Mouse (Mus musculus): ENCODE measurements around the gene Tulp2. TPM values are rescaled to one million over a fixed set of nuclear protein-coding genes. Genes with fewer than 3 reads are reported as not detected.
A peak's percentile ranks its signal among the peaks of the same experiment; 100 is the strongest.

The Tulp2 gene
- polyA plus RNA-seq, 1 experiment from 2014 or later: 3.2 TPM

GRCm38 (mm10) chr7:45567112-45567779 is 85.6 kb downstream of the Tulp2 start:
- H3K9me3 ChIP-seq (ENCODE audit: control insufficient read depth, low read length): no peaks in the 10 kb centered on the region
- H3K4me1 ChIP-seq (replicated peaks; ENCODE audit: control insufficient read depth, insufficient read depth, low read length): peaks cover 47% of the 10 kb centered on the region
- H3K4me2 ChIP-seq: peak overlapping the region; percentile 79
- DNase-seq (ENCODE audit: low spot score) (no peak), ATAC-seq (replicated peaks; ENCODE audit: low FRiP score) (no peak)
- H3K27ac ChIP-seq (ENCODE audit: low read depth, low read length): peak overlapping the region; percentile 95
- no peaks in the 10 kb centered on the region for H3K27me3 ChIP-seq (replicated peaks; ENCODE audit: control insufficient read depth, insufficient read depth, low read length)
- H3K4me3 ChIP-seq (ENCODE audit: low read depth, low read length): peak overlapping the region; percentile 43; the same call in 1 of the 2 replicates
- no peaks in the 10 kb centered on the region for H3K36me3 ChIP-seq (ENCODE audit: control insufficient read depth, insufficient read depth, low read length)
- H3K9ac ChIP-seq (ENCODE audit: low read depth, low read length): peak overlapping the region; percentile 67; the same call in 1 of the 2 replicates
- 72% methylated on average over 8 of the region's 8 CpGs for WGBS

GRCm38 (mm10) chr7:45567780-45568516 is 86.3 kb downstream of the Tulp2 start:
- peak overlapping the region; percentile 79 for H3K4me2 ChIP-seq
- ATAC-seq (replicated peaks; ENCODE audit: low FRiP score): peak; percentile 94
- WGBS: under 1% methylated on average over 24 of the region's 24 CpGs
- no peaks in the 10 kb centered on the region for H3K9me3 ChIP-seq (ENCODE audit: control insufficient read depth, low read length)
- H3K4me3 ChIP-seq (ENCODE audit: low read depth, low read length): peak overlapping the region; percentile 43
- no peaks in the 10 kb centered on the region for H3K27me3 ChIP-seq (replicated peaks; ENCODE audit: control insufficient read depth, insufficient read depth, low read length)
- H3K9ac ChIP-seq (ENCODE audit: low read depth, low read length): peak overlapping the region; percentile 67
- peak overlapping the region; percentile 95 for H3K27ac ChIP-seq (ENCODE audit: low read depth, low read length)
- no peaks in the 10 kb centered on the region for H3K36me3 ChIP-seq (ENCODE audit: control insufficient read depth, insufficient read depth, low read length)
- DNase-seq (ENCODE audit: low spot score): peak; percentile 94
- H3K4me1 ChIP-seq (replicated peaks; ENCODE audit: control insufficient read depth, insufficient read depth, low read length): peaks cover 48% of the 10 kb centered on the region

- Histone ChIP-seq H3K9ac (ENCODE audit: low read depth, low read length) (peak overlapping the region; percentile 66), H3K36me3 (ENCODE audit: control insufficient read depth, insufficient read depth, low read length) (no peaks in the 10 kb centered on the region; the same call in 1 of the 2 replicates), H3K4me2 (peak overlapping the region; percentile 79), H3K4me1 (replicated peaks; ENCODE audit: control insufficient read depth, insufficient read depth, low read length) (peaks cover 54% of the 10 kb centered on the region), H3K4me3 (ENCODE audit: low read depth, low read length) (peak overlapping the region; percentile 38), H3K9me3 (ENCODE audit: control insufficient read depth, low read length) (no peaks in the 10 kb centered on the region), H3K27me3 (replicated peaks; ENCODE audit: control insufficient read depth, insufficient read depth, low read length) (no peaks in the 10 kb centered on the region), H3K27ac (ENCODE audit: low read depth, low read length) (peak overlapping the region; percentile 95)
- 47% methylated on average over 10 of the region's 10 CpGs for WGBS
- peak; percentile 69 for ATAC-seq (replicated peaks; ENCODE audit: low FRiP score)
- no peak for DNase-seq (ENCODE audit: low spot score)
Observed at GRCm38 (mm10) chr7:45568601-45569473, 87.2 kb downstream of the Tulp2 start.

GRCm38 (mm10) chr7:45570103-45570741 is 88.5 kb downstream of the Tulp2 start, which contains the start of gene Bcat2:
Gene Bcat2, plus strand, starts transcription at chr7:45570153.
- H3K4me3 ChIP-seq (ENCODE audit: low read depth, low read length): peak within 1 kb of the TSS; percentile 81
- H3K9ac ChIP-seq (ENCODE audit: low read depth, low read length): peak within 1 kb of the TSS; percentile 90
- peaks cover 2% of the 10 kb centered on the region for H3K36me3 ChIP-seq (ENCODE audit: control insufficient read depth, insufficient read depth, low read length)
- H3K4me2 ChIP-seq: peak within 1 kb of the TSS; percentile 79
- peaks cover 54% of the 10 kb centered on the region for H3K4me1 ChIP-seq (replicated peaks; ENCODE audit: control insufficient read depth, insufficient read depth, low read length)
- no peaks in the 10 kb centered on the region for H3K9me3 ChIP-seq (ENCODE audit: control insufficient read depth, low read length)
- peak; percentile 81 for DNase-seq (ENCODE audit: low spot score)
- no peaks in the 10 kb centered on the region for H3K27me3 ChIP-seq (replicated peaks; ENCODE audit: control insufficient read depth, insufficient read depth, low read length)
- H3K27ac ChIP-seq (ENCODE audit: low read depth, low read length): peak within 1 kb of the TSS; percentile 95
- peak; percentile 58 for ATAC-seq (replicated peaks; ENCODE audit: low FRiP score)
- WGBS: under 1% methylated on average over 42 of the region's 42 CpGs

- no peak for DNase-seq (ENCODE audit: low spot score)
- Histone ChIP-seq H3K36me3 (ENCODE audit: control insufficient read depth, insufficient read depth, low read length) (peaks cover 11% of the 10 kb centered on the region), H3K27me3 (replicated peaks; ENCODE audit: control insufficient read depth, insufficient read depth, low read length) (no peaks in the 10 kb centered on the region), H3K9ac (ENCODE audit: low read depth, low read length) (no peak overlapping the region), H3K9me3 (ENCODE audit: control insufficient read depth, low read length) (no peaks in the 10 kb centered on the region), H3K4me3 (ENCODE audit: low read depth, low read length) (peak overlapping the region; percentile 81; the same call in 1 of the 2 replicates), H3K4me2 (peak overlapping the region; percentile 68), H3K27ac (ENCODE audit: low read depth, low read length) (no peak overlapping the region), H3K4me1 (replicated peaks; ENCODE audit: control insufficient read depth, insufficient read depth, low read length) (peaks cover 51% of the 10 kb centered on the region)
- ATAC-seq (replicated peaks; ENCODE audit: low FRiP score): no peak
- WGBS: 20% methylated on average over 1 of the region's 1 CpGs
Observed at GRCm38 (mm10) chr7:45571966-45572365, 90.3 kb downstream of the Tulp2 start.

Small RNA genes lying within 50 kb of the gene (microRNA-seq; reads per million reads assigned to microRNA genes)
- 6.7 reads per million, percentile 17 among the genes with 10 or more reads in this experiment for gene Gm22133 (ENCODE audit: borderline number of aligned reads)

Other genes starting within 250 kb of the Tulp2 start
- gene Cd37, start 242.8 kb upstream of the Tulp2 start, polyA plus RNA-seq (2014; fragmentation: Nextera tagmentation; extraction: Ambion mirVana): 14.4 and 19.5 TPM in 2 replicates
- gene Slc6a16, start 240.8 kb upstream of the Tulp2 start, polyA plus RNA-seq (2014; fragmentation: Nextera tagmentation; extraction: Ambion mirVana): 0.19 TPM in 1 of 2 replicates, not detected in the other
- not detected in 2 replicates for gene Slc6a21, start 204.4 kb upstream of the Tulp2 start, polyA plus RNA-seq (2014; fragmentation: Nextera tagmentation; extraction: Ambion mirVana)
- gene Trpm4, start 148.1 kb upstream of the Tulp2 start, polyA plus RNA-seq (2014; fragmentation: Nextera tagmentation; extraction: Ambion mirVana): 2.3 and 3.9 TPM in 2 replicates
- gene Hrc, start 146.6 kb upstream of the Tulp2 start, polyA plus RNA-seq (2014; fragmentation: Nextera tagmentation; extraction: Ambion mirVana): 0.12 and 0.30 TPM in 2 replicates
- 2.0 and 2.1 TPM in 2 replicates for gene Ppfia3, start 114.9 kb upstream of the Tulp2 start, polyA plus RNA-seq (2014; fragmentation: Nextera tagmentation; extraction: Ambion mirVana)
- 0.35 TPM in 1 of 2 replicates, not detected in the other for gene Lin7b, start 111.3 kb upstream of the Tulp2 start, polyA plus RNA-seq (2014; fragmentation: Nextera tagmentation; extraction: Ambion mirVana)
- 51.6 and 64.4 TPM in 2 replicates for gene Snrnp70, start 86.1 kb upstream of the Tulp2 start, polyA plus RNA-seq (2014; fragmentation: Nextera tagmentation; extraction: Ambion mirVana)
- 0.18 TPM in 1 of 2 replicates, not detected in the other for gene Kcna7, start 76.2 kb upstream of the Tulp2 start, polyA plus RNA-seq (2014; fragmentation: Nextera tagmentation; extraction: Ambion mirVana)
- gene Ntf5, start 68.2 kb upstream of the Tulp2 start, polyA plus RNA-seq (2014; fragmentation: Nextera tagmentation; extraction: Ambion mirVana): 2.0 and 2.5 TPM in 2 replicates
- gene Lhb, start 61.1 kb upstream of the Tulp2 start, polyA plus RNA-seq (2014; fragmentation: Nextera tagmentation; extraction: Ambion mirVana): 0.26 TPM in 1 of 2 replicates, not detected in the other
- 21.4 and 23.7 TPM in 2 replicates for gene Gys1, start 47.0 kb upstream of the Tulp2 start, polyA plus RNA-seq (2014; fragmentation: Nextera tagmentation; extraction: Ambion mirVana)
- gene Ruvbl2, start 43.8 kb upstream of the Tulp2 start, polyA plus RNA-seq (2014; fragmentation: Nextera tagmentation; extraction: Ambion mirVana): 240 and 250 TPM in 2 replicates
- gene Ftl1, start 22.0 kb upstream of the Tulp2 start, polyA plus RNA-seq (2014; fragmentation: Nextera tagmentation; extraction: Ambion mirVana): 6,297 and 6,318 TPM in 2 replicates
- gene Bax, start 15.0 kb upstream of the Tulp2 start, polyA plus RNA-seq (2014; fragmentation: Nextera tagmentation; extraction: Ambion mirVana): 190 and 212 TPM in 2 replicates
- not detected in 2 replicates for gene Gm45808, start 4.9 kb downstream of the Tulp2 start, polyA plus RNA-seq (2014; fragmentation: Nextera tagmentation; extraction: Ambion mirVana)
- 4.9 and 5.8 TPM in 2 replicates for gene Dhdh, start 6.9 kb downstream of the Tulp2 start, polyA plus RNA-seq (2014; fragmentation: Nextera tagmentation; extraction: Ambion mirVana)
- gene Nucb1, start 28.5 kb downstream of the Tulp2 start, polyA plus RNA-seq (2014; fragmentation: Nextera tagmentation; extraction: Ambion mirVana): 149 and 153 TPM in 2 replicates
- gene Ppp1r15a, start 44.4 kb downstream of the Tulp2 start, polyA plus RNA-seq (2014; fragmentation: Nextera tagmentation; extraction: Ambion mirVana): 61.6 and 62.0 TPM in 2 replicates
- gene Plekha4, start 44.5 kb downstream of the Tulp2 start, polyA plus RNA-seq (2014; fragmentation: Nextera tagmentation; extraction: Ambion mirVana): 0.64 and 0.89 TPM in 2 replicates
- gene Hsd17b14, start 73.0 kb downstream of the Tulp2 start, polyA plus RNA-seq (2014; fragmentation: Nextera tagmentation; extraction: Ambion mirVana): 2.8 and 5.4 TPM in 2 replicates
- gene Bcat2, start 88.3 kb downstream of the Tulp2 start, polyA plus RNA-seq (2014; fragmentation: Nextera tagmentation; extraction: Ambion mirVana): 84.7 and 90.1 TPM in 2 replicates
- 0.23 TPM in 1 of 2 replicates, not detected in the other for gene Fgf21, start 133.6 kb downstream of the Tulp2 start, polyA plus RNA-seq (2014; fragmentation: Nextera tagmentation; extraction: Ambion mirVana)
- gene Fut1, start 135.4 kb downstream of the Tulp2 start, polyA plus RNA-seq (2014; fragmentation: Nextera tagmentation; extraction: Ambion mirVana): not detected in 2 replicates
- gene Izumo1, start 139.9 kb downstream of the Tulp2 start, polyA plus RNA-seq (2014; fragmentation: Nextera tagmentation; extraction: Ambion mirVana): 0.21 and 0.22 TPM in 2 replicates
- 8.0 and 9.3 TPM in 2 replicates for gene Rasip1, start 145.6 kb downstream of the Tulp2 start, polyA plus RNA-seq (2014; fragmentation: Nextera tagmentation; extraction: Ambion mirVana)
- gene Mamstr, start 158.1 kb downstream of the Tulp2 start, polyA plus RNA-seq (2014; fragmentation: Nextera tagmentation; extraction: Ambion mirVana): 0.69 and 0.73 TPM in 2 replicates
- gene Fut2, start 184.5 kb downstream of the Tulp2 start, polyA plus RNA-seq (2014; fragmentation: Nextera tagmentation; extraction: Ambion mirVana): 0.08 TPM in 1 of 2 replicates, not detected in the other
- gene Ntn5, start 202.1 kb downstream of the Tulp2 start, polyA plus RNA-seq (2014; fragmentation: Nextera tagmentation; extraction: Ambion mirVana): 0.23 TPM in 1 of 2 replicates, not detected in the other
- gene Sec1, start 212.5 kb downstream of the Tulp2 start, polyA plus RNA-seq (2014; fragmentation: Nextera tagmentation; extraction: Ambion mirVana): 0.30 and 0.33 TPM in 2 replicates
- gene Car11, start 218.0 kb downstream of the Tulp2 start, polyA plus RNA-seq (2014; fragmentation: Nextera tagmentation; extraction: Ambion mirVana): 1.0 and 1.2 TPM in 2 replicates
- gene Dbp, start 223.2 kb downstream of the Tulp2 start, polyA plus RNA-seq (2014; fragmentation: Nextera tagmentation; extraction: Ambion mirVana): 1.8 and 1.9 TPM in 2 replicates
- 1,405 and 1,469 TPM in 2 replicates for gene Rpl18, start 233.6 kb downstream of the Tulp2 start, polyA plus RNA-seq (2014; fragmentation: Nextera tagmentation; extraction: Ambion mirVana)
- gene Sphk2, start 236.1 kb downstream of the Tulp2 start, polyA plus RNA-seq (2014; fragmentation: Nextera tagmentation; extraction: Ambion mirVana): 24.2 and 25.6 TPM in 2 replicates
- gene Fam83e, start 239.3 kb downstream of the Tulp2 start, polyA plus RNA-seq (2014; fragmentation: Nextera tagmentation; extraction: Ambion mirVana): 0.77 and 1.1 TPM in 2 replicates
- not detected in 2 replicates for gene Spaca4, start 243.9 kb downstream of the Tulp2 start, polyA plus RNA-seq (2014; fragmentation: Nextera tagmentation; extraction: Ambion mirVana)